Mouse (Mus musculus) olfactory bulb, adult 2 months (tissue): ENCODE data around the gene Rhoq.

Experiments
- CTCF ChIP-seq: fragments of 200-500 bp; IDR thresholded peaks from 2 replicates; pipeline ENCODE4 v1.5.1; 2012; ENCODE audit warnings: low read depth, mild to moderate bottlenecking, low read length, moderate library complexity; ENCODE audit not compliant: insufficient read depth
- POLR2A ChIP-seq: fragments of 200-500 bp; IDR thresholded peaks from 2 replicates; pipeline ENCODE4 v1.6.1; 2012; ENCODE audit warnings: mild to moderate bottlenecking, low read depth, low read length, moderate library complexity; ENCODE audit not compliant: insufficient read depth

DNA sequence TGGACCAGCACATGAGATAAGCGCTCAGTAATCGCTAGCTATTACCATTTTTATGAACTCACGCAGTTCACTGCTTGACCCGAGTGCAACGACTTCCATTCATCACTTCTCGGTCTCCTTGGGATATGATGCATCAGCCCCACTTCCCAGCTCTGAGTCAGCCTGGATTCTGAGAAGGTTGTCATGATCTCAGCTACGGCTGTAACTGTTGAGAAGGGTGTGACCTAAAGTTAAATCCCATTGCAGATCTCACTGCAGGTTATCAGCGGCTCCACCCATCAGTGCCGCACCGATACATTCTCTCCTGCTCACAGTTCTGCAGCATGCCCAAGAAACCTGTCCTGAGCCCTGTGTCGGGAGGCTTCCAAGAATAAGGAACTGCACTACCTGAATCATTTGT, 43.2 kb upstream of the Rhoq start:
- TF ChIP-seq CTCF: no peak
- TF ChIP-seq POLR2A: no peak
